Mouse (Mus musculus) layer of hippocampus, postnatal 36 days (tissue): Measurements from ENCODE around the gene Bag6. TPM values are rescaled to one million over a fixed set of nuclear protein-coding genes. Genes with fewer than 3 reads are reported as not detected.
A peak's percentile ranks its signal among the peaks of the same experiment; 100 is the strongest.

Source experiments
- DNase-seq, 2 experiments: peaks; one replicate each; pipeline ENCODE4 v3.0.0; 2022
- total RNA-seq, 2 experiments: library from RNA; stranded (reverse); gene quantifications; 2 replicates each; pipeline ENCODE4 v1.2.3; 2021

Gene Bag6
- 100 to 1,000 TPM; 304 to 319 TPM for total RNA-seq

DNA sequence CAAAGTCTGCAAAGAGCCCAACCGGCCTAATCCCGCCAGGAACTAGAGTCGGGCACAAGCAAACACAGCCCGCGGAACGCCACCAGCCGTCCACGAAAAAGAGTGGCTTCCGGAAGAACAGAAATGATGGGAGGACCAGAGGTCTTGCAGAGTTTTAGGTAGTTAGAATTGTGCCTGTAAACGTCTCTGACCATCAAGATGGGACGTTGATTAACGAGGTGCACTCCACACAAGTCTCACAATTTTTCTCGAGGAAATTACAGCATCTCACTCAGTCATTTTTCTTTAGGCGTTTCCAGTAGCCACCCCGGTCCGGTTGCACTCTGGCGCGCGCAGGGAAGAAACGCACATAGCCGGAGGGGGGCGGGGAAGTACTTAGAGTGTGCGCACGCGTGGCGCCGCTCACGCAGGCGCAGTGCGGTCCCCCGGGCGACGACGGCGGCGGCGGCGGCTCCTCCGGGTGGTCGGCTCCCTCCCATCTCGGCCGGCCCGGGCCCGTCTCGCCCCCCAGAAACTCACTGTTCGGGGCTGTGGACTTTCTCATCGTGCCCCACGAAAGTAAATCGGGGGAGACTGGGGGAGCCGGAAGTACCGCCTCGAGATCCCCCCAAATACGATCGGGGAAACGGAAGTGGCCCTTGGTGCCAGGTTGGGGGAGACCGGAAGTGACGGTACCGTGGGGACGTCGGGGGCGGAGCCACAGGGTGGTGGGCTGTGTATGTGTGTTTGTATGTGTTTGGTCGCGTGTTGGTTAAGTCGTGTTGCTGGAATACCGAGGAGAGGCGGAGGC is at the start of gene Bag6:
Gene Bag6 (plus strand): TSS at position 378 of the 790 bp plus-strand sequence.
- peak; percentile 96 for DNase-seq

DNA sequence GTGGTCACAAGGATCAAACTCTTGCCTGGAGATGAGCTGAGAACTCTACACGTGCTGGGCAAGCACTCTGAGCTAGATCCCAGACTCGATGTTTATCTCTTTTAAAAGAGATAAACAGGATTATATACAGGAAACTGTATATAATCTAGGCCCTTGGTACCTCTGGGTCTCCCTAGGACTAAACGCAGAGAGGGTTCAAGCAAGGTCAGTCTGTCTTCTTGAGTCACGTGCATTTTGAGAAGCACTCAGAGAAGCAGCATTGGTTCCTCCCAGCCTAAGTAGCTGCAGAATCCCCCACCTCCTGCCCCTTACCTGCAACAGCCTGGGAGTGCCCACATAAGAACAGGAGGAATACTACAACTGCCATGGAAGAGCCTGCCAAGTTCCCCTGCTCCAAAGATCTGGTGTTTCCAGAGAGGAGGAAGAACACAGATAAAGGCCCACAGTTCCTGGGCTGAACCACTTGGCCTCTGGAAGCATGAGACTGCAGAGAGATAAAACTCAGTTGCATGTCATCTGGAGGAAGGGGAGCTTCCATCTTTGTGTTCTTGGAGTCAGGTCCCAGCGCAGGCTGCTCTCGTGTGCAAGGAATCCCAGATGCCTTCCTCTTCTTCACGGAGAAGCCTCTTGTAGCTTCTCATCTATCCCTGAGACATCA is 49.6 kb upstream of the Bag6 start, which contains the start of gene Ly6g6f:
Gene Ly6g6f (minus strand): TSS at position 403 of the 658 bp plus-strand sequence.
- DNase-seq = no peak

DNA sequence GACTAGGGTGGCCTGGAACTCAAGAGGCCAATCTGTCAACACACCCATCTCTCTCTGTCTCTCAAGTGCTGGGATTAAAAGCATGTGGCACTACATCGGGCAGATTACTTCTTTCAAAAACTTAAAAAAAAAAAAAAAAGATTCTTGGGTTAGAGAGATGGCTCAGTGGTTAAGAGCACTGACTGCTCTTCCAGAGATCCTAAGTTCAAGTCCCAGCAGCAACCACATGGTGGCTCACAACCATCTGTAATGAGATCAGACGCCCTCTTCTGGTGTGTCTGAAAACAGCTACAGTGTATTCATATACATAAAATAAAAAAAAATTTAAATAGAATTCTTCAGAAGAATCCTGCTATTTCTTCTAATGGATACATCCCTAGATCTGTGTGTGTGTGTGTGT is 46.8 kb upstream of the Bag6 start:
- no peak for DNase-seq

GRCm38 (mm10) chr17:35088825-35089644 is 45.9 kb upstream of the Bag6 start, which contains the start of gene Abhd16a:
Gene Abhd16a, plus strand, starts transcription at chr17:35089263.
- peak; percentile 94 to 95 for DNase-seq

- no peak for DNase-seq
Measured at GRCm38 (mm10) chr17:35090166-35090932, 44.6 kb upstream of the Bag6 start.

- DNase-seq = no peak
Measured at GRCm38 (mm10) chr17:35092403-35093198, 42.4 kb upstream of the Bag6 start.

- DNase-seq = no peak
Measured at GRCm38 (mm10) chr17:35094475-35095365, 40.3 kb upstream of the Bag6 start.

DNA sequence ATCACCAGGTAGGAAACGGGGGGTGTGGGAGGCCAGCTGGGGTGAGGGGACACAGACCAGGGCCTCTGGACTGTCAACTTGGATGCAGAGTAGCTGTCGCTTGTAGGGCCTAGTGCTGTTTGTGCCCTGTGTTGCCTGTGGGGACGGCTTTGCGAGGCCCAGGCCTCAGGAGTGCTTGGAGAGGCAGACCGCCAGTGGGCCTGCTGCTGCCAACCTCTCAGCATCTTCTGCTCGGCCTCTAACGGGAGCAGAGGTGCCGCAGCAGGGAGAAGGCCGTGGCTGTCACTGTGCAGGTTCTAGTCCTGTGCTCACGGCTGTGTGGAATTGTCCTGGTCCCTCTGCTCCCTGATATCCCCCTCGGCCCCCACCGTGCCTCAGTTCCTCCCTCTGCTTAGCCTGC is 38.4 kb upstream of the Bag6 start:
- DNase-seq = no peak

DNA sequence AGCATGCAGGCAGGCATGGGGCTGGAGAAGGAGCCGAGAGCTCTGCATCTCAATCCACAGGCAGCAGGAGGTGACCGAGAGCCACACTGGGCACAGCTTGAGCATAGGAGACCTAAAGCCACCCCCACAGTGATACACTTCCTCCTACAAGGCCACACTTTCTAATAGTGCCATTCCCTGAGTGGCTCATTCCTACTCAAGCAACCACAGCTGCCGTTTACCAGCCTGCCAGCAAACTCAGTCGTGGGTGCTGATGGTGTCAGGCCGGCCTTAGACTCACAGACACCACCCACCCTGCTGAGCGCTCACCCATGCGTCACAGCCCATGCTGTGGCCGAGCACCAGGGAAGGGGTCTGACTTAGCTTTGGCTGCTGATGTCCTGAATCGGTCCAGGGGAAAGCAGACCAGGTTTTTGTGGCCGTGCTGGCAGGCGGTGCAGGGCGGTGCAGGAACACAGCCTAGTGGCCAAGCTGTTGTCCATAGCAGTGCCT is 37.8 kb upstream of the Bag6 start:
- DNase-seq = no peak

GRCm38 (mm10) chr17:35100196-35100765 is 34.7 kb upstream of the Bag6 start:
- DNase-seq = no peak

GRCm38 (mm10) chr17:35101161-35101560 is 33.8 kb upstream of the Bag6 start:
- no peak for DNase-seq

GRCm38 (mm10) chr17:35102299-35102698 is 32.7 kb upstream of the Bag6 start:
- no peak for DNase-seq

- no peak for DNase-seq
Measured at GRCm38 (mm10) chr17:35103221-35103690, 31.7 kb upstream of the Bag6 start.

DNA sequence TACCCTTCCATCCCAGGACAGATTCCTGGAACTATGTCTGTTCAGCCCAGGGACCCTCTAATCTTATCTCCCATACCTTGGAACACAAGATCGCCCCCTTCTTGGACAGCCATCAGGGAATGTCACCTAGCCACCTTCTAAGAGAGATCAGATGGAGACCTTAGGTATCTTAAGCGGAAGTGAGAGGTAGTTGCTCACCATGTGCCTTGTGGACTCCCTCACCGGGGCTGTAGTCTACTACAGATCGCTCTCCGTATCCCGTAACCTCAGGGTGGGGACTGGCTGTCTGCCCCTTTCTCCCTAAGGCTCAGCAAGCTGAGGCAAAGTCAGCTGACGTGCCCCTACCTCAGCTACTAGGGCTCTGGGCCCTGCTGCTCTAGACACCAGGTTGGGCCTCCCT is 30.9 kb upstream of the Bag6 start:
- DNase-seq = no peak

- DNase-seq = no peak
Measured at GRCm38 (mm10) chr17:35104754-35105153, 30.2 kb upstream of the Bag6 start.

DNA sequence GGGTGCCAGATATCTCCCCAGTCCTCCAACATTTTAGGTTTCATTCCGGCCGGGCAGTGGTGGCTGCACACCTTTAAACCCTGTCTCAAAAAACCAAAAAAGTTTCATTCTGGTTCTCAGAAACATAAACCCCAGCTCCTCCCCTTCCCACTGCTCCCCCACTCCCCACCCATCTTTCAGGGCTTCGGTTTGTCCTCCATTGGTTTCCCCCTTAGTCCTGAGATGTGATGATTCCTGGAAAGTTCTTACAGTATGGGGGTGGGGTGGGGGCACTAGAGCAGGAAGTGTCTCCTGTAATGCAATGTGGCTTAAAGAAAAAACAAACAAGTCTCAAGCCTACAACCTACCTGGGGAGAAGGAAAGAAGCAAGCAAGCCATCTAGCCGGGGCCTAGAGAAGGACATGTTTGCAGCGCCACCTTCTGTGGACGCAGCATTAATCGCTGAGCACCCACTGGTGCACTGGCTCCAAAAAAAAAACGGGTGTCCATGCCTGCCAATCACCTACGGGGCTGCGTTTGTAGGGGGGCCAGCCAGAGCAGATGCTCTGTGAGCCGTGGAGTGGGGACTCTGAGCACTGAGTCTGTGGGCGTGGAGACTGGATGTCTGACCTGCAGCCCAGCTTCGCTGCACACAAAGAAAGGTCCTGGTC is 29.1 kb upstream of the Bag6 start:
- no peak for DNase-seq

GRCm38 (mm10) chr17:35106522-35106921 is 28.5 kb upstream of the Bag6 start:
- no peak for DNase-seq

DNA sequence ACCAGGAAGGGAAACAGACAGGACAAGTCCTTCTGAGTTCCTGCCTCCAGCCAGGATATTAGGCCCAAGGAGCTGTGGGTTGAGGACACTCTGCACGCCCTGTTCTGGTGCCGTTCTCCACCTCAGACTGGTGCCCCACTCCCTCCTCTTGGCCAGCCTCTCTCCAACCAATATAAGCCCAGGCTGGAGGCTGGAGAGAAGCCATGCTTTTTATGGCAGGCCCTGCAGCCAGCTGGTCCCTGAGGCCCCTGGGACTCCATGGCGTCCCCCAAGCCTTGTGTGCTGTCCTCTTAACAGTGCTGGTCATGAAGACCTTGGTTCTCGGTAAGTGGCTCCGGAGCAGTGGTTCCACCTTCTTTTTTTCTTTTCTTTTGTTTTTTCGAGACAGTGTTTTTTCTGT is 26.9 kb upstream of the Bag6 start, which contains the start of gene Ly6g5c:
Gene Ly6g5c (plus strand): TSS at position 183 of the 400 bp plus-strand sequence.
- no peak for DNase-seq

- no peak for DNase-seq
Measured at GRCm38 (mm10) chr17:35111774-35112173, 23.2 kb upstream of the Bag6 start.
